In genomic region chr19:44309351-44310154, GRCm38 (mm10) we compare ENCODE assay signal across 17 mouse cellular contexts. TPM values are rescaled to one million over a fixed set of nuclear protein-coding genes. Genes with fewer than 3 reads are reported as not detected.
DNase-seq lines count a peak whose midpoint lies in the region; ATAC-seq and TF ChIP-seq lines count a peak whose summit lies in the region.
"Had no signal": no experiment of that assay in that cellular context is flagged by ENCODE, and none has a peak within 500 bp of the region (broad histone marks: within the 10 kb centered on the region; RNA-seq: fewer than 3 reads in every experiment).

No protein-coding gene starts in this region.

- peak; percentile 17 for DNase-seq in cerebellum, adult 9-11 months
- DNase-seq in cerebellum, adult 11-12 months, result no peak
- DNase-seq in midbrain, postnatal 0 days (ENCODE audit: low spot score), result no peak
- no peak for DNase-seq in thymus, postnatal 4 days
- DNase-seq in adrenal gland, adult 8-10 months, result no peak
- DNase-seq: heart, adult 18-20 months; kidney, adult 11 months; kidney, postnatal 14 days; liver; liver, postnatal 0 days had no signal

- no peak overlapping the region for H3K9ac ChIP-seq in intestine, postnatal 0 days (ENCODE audit: low read depth, low read length)
- H3K9ac ChIP-seq in intestine, embryonic 15.5 days, result no peak overlapping the region
- no peak overlapping the region for H3K9ac ChIP-seq in midbrain, postnatal 0 days (replicated peaks; ENCODE audit: low read length, poor library complexity, severe bottlenecking)
- no peak overlapping the region for H3K9ac ChIP-seq in midbrain, embryonic 15.5 days
- H3K9ac ChIP-seq: forebrain, embryonic 15.5 days; hindbrain, embryonic 12.5 days; liver, postnatal 0 days; midbrain, embryonic 12.5 days had no signal

- TF ChIP-seq CTCF in intestine, postnatal 0 days (IDR thresholded peaks at IDR 0.05; ENCODE audit: low read depth), result peak; percentile 47
- TF ChIP-seq CTCF in midbrain, postnatal 0 days (IDR thresholded peaks at IDR 0.05), result peak; percentile 51

- H3K9me3 ChIP-seq in intestine, postnatal 0 days (ENCODE audit: control insufficient read depth), result no peaks in the 10 kb centered on the region
- no peaks in the 10 kb centered on the region for H3K9me3 ChIP-seq in intestine, embryonic 15.5 days
- H3K9me3 ChIP-seq in midbrain, postnatal 0 days (ENCODE audit: low read length), result no peaks in the 10 kb centered on the region
- H3K9me3 ChIP-seq in midbrain, embryonic 15.5 days, result no peaks in the 10 kb centered on the region
- H3K9me3 ChIP-seq: forebrain, embryonic 15.5 days; hindbrain, embryonic 12.5 days; midbrain, embryonic 12.5 days had no signal

- no peak overlapping the region for H3K4me3 ChIP-seq in intestine, postnatal 0 days (ENCODE audit: low read depth, low read length)
- no peak overlapping the region for H3K4me3 ChIP-seq in intestine, embryonic 15.5 days (replicated peaks)
- H3K4me3 ChIP-seq in midbrain, postnatal 0 days (ENCODE audit: low read depth, low read length), result no peak overlapping the region
- no peak overlapping the region for H3K4me3 ChIP-seq in midbrain, embryonic 15.5 days
- H3K4me3 ChIP-seq: forebrain, embryonic 15.5 days; hindbrain, embryonic 12.5 days; midbrain, embryonic 12.5 days had no signal

- H3K27me3 ChIP-seq in intestine, postnatal 0 days (replicated peaks; ENCODE audit: control insufficient read depth, insufficient read depth, low read length), result no peaks in the 10 kb centered on the region
- no peaks in the 10 kb centered on the region for H3K27me3 ChIP-seq in intestine, embryonic 15.5 days (replicated peaks)
- no peaks in the 10 kb centered on the region for H3K27me3 ChIP-seq in midbrain, postnatal 0 days (ENCODE audit: insufficient read depth, low read length)
- H3K27me3 ChIP-seq in midbrain, embryonic 15.5 days (replicated peaks), result no peaks in the 10 kb centered on the region
- H3K27me3 ChIP-seq: forebrain, embryonic 15.5 days; hindbrain, embryonic 12.5 days; midbrain, embryonic 12.5 days had no signal

- H3K27ac ChIP-seq in intestine, postnatal 0 days (ENCODE audit: low read depth, low read length), result no peak overlapping the region
- H3K27ac ChIP-seq in intestine, embryonic 15.5 days, result no peak overlapping the region
- no peak overlapping the region for H3K27ac ChIP-seq in midbrain, postnatal 0 days (ENCODE audit: low read depth, low read length)
- H3K27ac ChIP-seq in midbrain, embryonic 15.5 days, result no peak overlapping the region
- H3K27ac ChIP-seq: forebrain, embryonic 15.5 days; hindbrain, embryonic 12.5 days; macrophage; midbrain, embryonic 12.5 days had no signal

- WGBS in intestine, postnatal 0 days, result 65% methylated on average over 12 of the region's 12 CpGs
- 81% methylated on average over 12 of the region's 12 CpGs for WGBS in intestine, embryonic 15.5 days
- 78% methylated on average over 12 of the region's 12 CpGs for WGBS in midbrain, postnatal 0 days
- 80% methylated on average over 12 of the region's 12 CpGs for WGBS in midbrain, embryonic 15.5 days

- H3K4me2 ChIP-seq in intestine, postnatal 0 days (replicated peaks; ENCODE audit: low read depth), result no peak overlapping the region
- no peak overlapping the region for H3K4me2 ChIP-seq in intestine, embryonic 15.5 days (replicated peaks)
- H3K4me2 ChIP-seq in midbrain, postnatal 0 days (ENCODE audit: low read depth, low read length, poor library complexity, severe bottlenecking), result no peak overlapping the region
- no peak overlapping the region for H3K4me2 ChIP-seq in midbrain, embryonic 15.5 days
- H3K4me2 ChIP-seq: forebrain, embryonic 15.5 days; hindbrain, embryonic 12.5 days; midbrain, embryonic 12.5 days had no signal

- peaks cover 25% of the 10 kb centered on the region for H3K36me3 ChIP-seq in intestine, postnatal 0 days (ENCODE audit: control insufficient read depth, insufficient read depth)
- peaks cover 24% of the 10 kb centered on the region for H3K36me3 ChIP-seq in intestine, embryonic 15.5 days
- H3K36me3 ChIP-seq in midbrain, postnatal 0 days (ENCODE audit: insufficient read depth, low read length), result peaks cover 24% of the 10 kb centered on the region
- peaks cover 27% of the 10 kb centered on the region for H3K36me3 ChIP-seq in midbrain, embryonic 15.5 days (replicated peaks)

- no peaks in the 10 kb centered on the region for H3K4me1 ChIP-seq in intestine, postnatal 0 days (replicated peaks; ENCODE audit: control insufficient read depth, insufficient read depth, low read length)
- peaks cover 17% of the 10 kb centered on the region for H3K4me1 ChIP-seq in intestine, embryonic 15.5 days (replicated peaks)
- no peaks in the 10 kb centered on the region for H3K4me1 ChIP-seq in midbrain, postnatal 0 days (ENCODE audit: insufficient read depth, low read length)
- H3K4me1 ChIP-seq in midbrain, embryonic 15.5 days, result peaks cover 40% of the 10 kb centered on the region

- ATAC-seq in intestine, postnatal 0 days, result no peak
- no peak for ATAC-seq in intestine, embryonic 15.5 days
- ATAC-seq in midbrain, postnatal 0 days (ENCODE audit: low FRiP score), result no peak
- no peak for ATAC-seq in midbrain, embryonic 15.5 days (replicated peaks)
- ATAC-seq: forebrain, embryonic 15.5 days; liver, postnatal 0 days had no signal

RNA-seq across cellular contexts. Expression of gene Scd2, which starts 16.1 kb away (rescaled TPM):
- 35.6 and 42.1 TPM in 2 replicates for polyA plus RNA-seq in intestine, postnatal 0 days (2015; fragmentation: Nextera tagmentation; extraction: Ambion mirVana)
- polyA plus RNA-seq in intestine, embryonic 15.5 days (2015; fragmentation: Nextera tagmentation; extraction: Ambion mirVana), result 417 and 432 TPM in 2 replicates
- total RNA-seq in midbrain, postnatal 0 days (2014; rRNA removed), result 905 and 948 TPM in 2 replicates
- 224 and 226 TPM in 2 replicates for polyA plus RNA-seq in midbrain, postnatal 0 days (2015; fragmentation: Nextera tagmentation; extraction: Ambion mirVana)
- 251 and 253 TPM in 2 replicates for polyA plus RNA-seq in midbrain, embryonic 15.5 days (2015; fragmentation: Nextera tagmentation; extraction: Ambion mirVana)
- 1,000 to 10,000 TPM in 3 of 4 experiments, 100 to 1,000 TPM in 1; 965 to 1,225 (median 1,109) TPM for total RNA-seq in adrenal gland, adult 8-10 months (2022)

RNA-seq across cellular contexts. Expression of gene Scd4, which starts 23.3 kb away (rescaled TPM):
- polyA plus RNA-seq in intestine, postnatal 0 days (2015; fragmentation: Nextera tagmentation; extraction: Ambion mirVana), result 0.04 TPM in 1 of 2 replicates, not detected in the other
- 0.10 and 0.19 TPM in 2 replicates for polyA plus RNA-seq in intestine, embryonic 15.5 days (2015; fragmentation: Nextera tagmentation; extraction: Ambion mirVana)
- 0.33 and 0.44 TPM in 2 replicates for total RNA-seq in midbrain, postnatal 0 days (2014; rRNA removed)
- polyA plus RNA-seq in midbrain, postnatal 0 days (2015; fragmentation: Nextera tagmentation; extraction: Ambion mirVana), result 0.17 TPM in 1 of 2 replicates, not detected in the other
- 0.08 and 0.13 TPM in 2 replicates for polyA plus RNA-seq in midbrain, embryonic 15.5 days (2015; fragmentation: Nextera tagmentation; extraction: Ambion mirVana)
- 1 to 10 TPM; 4.5 to 7.6 (median 6.6) TPM for total RNA-seq in adrenal gland, adult 8-10 months (2022)
- polyA plus RNA-seq: liver, postnatal 0 days had no signal
